Mouse (Mus musculus) ES-E14 (cell line): Measurements from ENCODE around the gene Scube1.

ENCODE experiments used
- CHD2 ChIP-seq: IDR thresholded peaks from 2 replicates; pipeline ENCODE4 v1.6.1; 2014; ENCODE audit warnings: mild to moderate bottlenecking, low read depth, low read length, inconsistent platforms
- ZC3H11A ChIP-seq: IDR thresholded peaks from 2 replicates; pipeline ENCODE4 v1.6.1; 2012; ENCODE audit warnings: low read depth, mild to moderate bottlenecking, inconsistent platforms, low read length, borderline replicate concordance

- TF ChIP-seq CHD2: no peak
- no peak for TF ChIP-seq ZC3H11A
Measured at GRCm38 (mm10) chr15:83576651-83577050, 148.2 kb downstream of the Scube1 start.
